Mouse (Mus musculus) small intestine, adult 10 weeks (tissue): ENCODE results near the gene Slc6a12. TPM values are rescaled to one million over a fixed set of nuclear protein-coding genes. Genes with fewer than 3 reads are reported as not detected.

Source experiments
- polyA plus RNA-seq: library from polyadenylated mRNA; stranded (reverse); fragments of 350-450 nt; fragmentation: Illumina TruSeq; extraction: RNeasy Lipid Tissue Mini Kit (QIAGEN cat#74804); gene quantifications from one replicate; pipeline ENCODE4 v1.2.3, GENCODE M21; 2014; ENCODE audit warnings: low replicate concordance

Gene Slc6a12
- not detected for polyA plus RNA-seq

GRCm38 (mm10) chr6:121343026-121343770, at the start of gene Slc6a12:
Gene Slc6a12 (plus strand): TSS chr6:121343076.

GRCm38 (mm10) chr6:121299954-121300353, 42.9 kb upstream of the Slc6a12 start, which contains the start of gene Slc6a13:
Gene Slc6a13 (plus strand): TSS chr6:121300227.

Other genes with a start within 250 kb of the Slc6a12 start
- gene Mical3, start 212.1 kb upstream of the Slc6a12 start, polyA plus RNA-seq = 2.7 TPM
- 2.3 TPM for gene Pex26, start 159.4 kb upstream of the Slc6a12 start, polyA plus RNA-seq
- gene Tuba8, start 132.4 kb upstream of the Slc6a12 start, polyA plus RNA-seq = not detected
- 9.8 TPM for gene Usp18, start 97.2 kb upstream of the Slc6a12 start, polyA plus RNA-seq
- gene Slc6a13, start 42.8 kb upstream of the Slc6a12 start, polyA plus RNA-seq = not detected
- 0.07 TPM for gene Iqsec3, start 130.6 kb downstream of the Slc6a12 start, polyA plus RNA-seq